Mouse (Mus musculus) spleen, adult 2 months (tissue): Measurements from ENCODE around the gene Pnpla6.

Experiments used
- CTCF ChIP-seq: fragments of 200-500 bp; IDR thresholded peaks from 2 replicates; pipeline ENCODE4 v1.5.1; 2011; ENCODE audit warnings: mild to moderate bottlenecking, inconsistent platforms; ENCODE audit not compliant: insufficient read depth, insufficient read length, insufficient replicate concordance; ENCODE audit errors: extremely low read depth
- POLR2A ChIP-seq: fragments of 200-500 bp; IDR thresholded peaks from 2 replicates; pipeline ENCODE4 v1.6.1; 2011; ENCODE audit warnings: low read depth, low read length, inconsistent platforms

GRCm38 (mm10) chr8:3574546-3574945 lies 59.4 kb downstream of the Pnpla6 start:
- TF ChIP-seq POLR2A = no peak
- no peak for TF ChIP-seq CTCF
